Mouse (Mus musculus): ENCODE data around the gene Gm11273.
"Not testable (repeated sequence)": the region's sequence is repeated elsewhere in the genome, so short reads cannot be mapped to it uniquely, and the experiment has no call there.

Gene Gm11273

GRCm38 (mm10) chr13:21501182-21501581 lies at the start of gene Gm11273:
Gene Gm11273, minus strand, starts transcription at chr13:21501418.
- in situ Hi-C loops (cut with MboI; ENCODE audit: low pct_unique_long_range_greater_than_20kb in 1 of 2, low sequenced_read_pairs in 2 of 2, unreplicated experiment in 1 of 2) = not testable (repeated sequence)

- in situ Hi-C loops (cut with MboI; ENCODE audit: low pct_unique_long_range_greater_than_20kb in 1 of 2, low sequenced_read_pairs in 2 of 2, unreplicated experiment in 1 of 2) = no loop called here
Observed at GRCm38 (mm10) chr13:21550416-21551110, 49.3 kb upstream of the Gm11273 start.

- in situ Hi-C loops (cut with MboI; ENCODE audit: low pct_unique_long_range_greater_than_20kb in 1 of 2, low sequenced_read_pairs in 2 of 2, unreplicated experiment in 1 of 2) = no loop called here
Observed at GRCm38 (mm10) chr13:21549487-21549886, 48.3 kb upstream of the Gm11273 start.

- in situ Hi-C loops (cut with MboI; ENCODE audit: low pct_unique_long_range_greater_than_20kb in 1 of 2, low sequenced_read_pairs in 2 of 2, unreplicated experiment in 1 of 2) = no loop called here
Observed at GRCm38 (mm10) chr13:21542708-21543107, 41.5 kb upstream of the Gm11273 start, which contains the start of gene Olfr1366. Gene Olfr1366, minus strand, starts transcription at chr13:21542808.

GRCm38 (mm10) chr13:21530781-21531201 lies 29.6 kb upstream of the Gm11273 start, which contains the start of gene Zkscan8:
Gene Zkscan8, minus strand, starts transcription at chr13:21531120.
- in situ Hi-C loops (cut with MboI; ENCODE audit: low pct_unique_long_range_greater_than_20kb in 1 of 2, low sequenced_read_pairs in 2 of 2, unreplicated experiment in 1 of 2) = no loop called here

- in situ Hi-C loops (cut with MboI; ENCODE audit: low pct_unique_long_range_greater_than_20kb in 1 of 2, low sequenced_read_pairs in 2 of 2, unreplicated experiment in 1 of 2) = no loop called here
Observed at GRCm38 (mm10) chr13:21530136-21530535, 28.9 kb upstream of the Gm11273 start.

GRCm38 (mm10) chr13:21506221-21506649 lies 5.0 kb upstream of the Gm11273 start:
- in situ Hi-C loops (cut with MboI; ENCODE audit: low pct_unique_long_range_greater_than_20kb in 1 of 2, low sequenced_read_pairs in 2 of 2, unreplicated experiment in 1 of 2) = no loop called here

- in situ Hi-C loops (cut with MboI; ENCODE audit: low pct_unique_long_range_greater_than_20kb in 1 of 2, low sequenced_read_pairs in 2 of 2, unreplicated experiment in 1 of 2) = no loop called here
Observed at GRCm38 (mm10) chr13:21502296-21502695, 1.1 kb upstream of the Gm11273 start.

GRCm38 (mm10) chr13:21495080-21495479 lies 6.1 kb downstream of the Gm11273 start, which contains the start of gene AK157302:
Gene AK157302, plus strand, starts transcription at chr13:21495223.
- in situ Hi-C loops (cut with MboI; ENCODE audit: low pct_unique_long_range_greater_than_20kb in 1 of 2, low sequenced_read_pairs in 2 of 2, unreplicated experiment in 1 of 2) = no loop called here

GRCm38 (mm10) chr13:21492847-21493246 lies 8.4 kb downstream of the Gm11273 start:
- in situ Hi-C loops (cut with MboI; ENCODE audit: low pct_unique_long_range_greater_than_20kb in 1 of 2, low sequenced_read_pairs in 2 of 2, unreplicated experiment in 1 of 2) = no loop called here

GRCm38 (mm10) chr13:21486881-21487280 lies 14.3 kb downstream of the Gm11273 start:
- in situ Hi-C loops (cut with MboI; ENCODE audit: low pct_unique_long_range_greater_than_20kb in 1 of 2, low sequenced_read_pairs in 2 of 2, unreplicated experiment in 1 of 2) = no loop called here

- in situ Hi-C loops (cut with MboI; ENCODE audit: low pct_unique_long_range_greater_than_20kb in 1 of 2, low sequenced_read_pairs in 2 of 2, unreplicated experiment in 1 of 2) = not testable (repeated sequence)
Observed at GRCm38 (mm10) chr13:21478759-21479670, 22.2 kb downstream of the Gm11273 start, which contains the start of the genes Zkscan4 and Gm10065. Gene Zkscan4, plus strand, starts transcription at chr13:21478907. Gene Gm10065, minus strand, starts transcription at chr13:21479441.

GRCm38 (mm10) chr13:21472427-21472826 lies 28.8 kb downstream of the Gm11273 start:
- in situ Hi-C loops (cut with MboI; ENCODE audit: low pct_unique_long_range_greater_than_20kb in 1 of 2, low sequenced_read_pairs in 2 of 2, unreplicated experiment in 1 of 2) = no loop called here

GRCm38 (mm10) chr13:21469097-21469496 lies 32.1 kb downstream of the Gm11273 start:
- in situ Hi-C loops (cut with MboI; ENCODE audit: low pct_unique_long_range_greater_than_20kb in 1 of 2, low sequenced_read_pairs in 2 of 2, unreplicated experiment in 1 of 2) = no loop called here

GRCm38 (mm10) chr13:21468061-21469019 lies 32.9 kb downstream of the Gm11273 start, which contains the start of gene Nkapl:
Gene Nkapl, minus strand, starts transcription at chr13:21468509.
- in situ Hi-C loops (cut with MboI; ENCODE audit: low pct_unique_long_range_greater_than_20kb in 1 of 2, low sequenced_read_pairs in 2 of 2, unreplicated experiment in 1 of 2) = no loop called here

- in situ Hi-C loops (cut with MboI; ENCODE audit: low pct_unique_long_range_greater_than_20kb in 1 of 2, low sequenced_read_pairs in 2 of 2, unreplicated experiment in 1 of 2) = no loop called here
Observed at GRCm38 (mm10) chr13:21467336-21467735, 33.9 kb downstream of the Gm11273 start.

- in situ Hi-C loops (cut with MboI; ENCODE audit: low pct_unique_long_range_greater_than_20kb in 1 of 2, low sequenced_read_pairs in 2 of 2, unreplicated experiment in 1 of 2) = not testable (repeated sequence)
Observed at GRCm38 (mm10) chr13:21462516-21462915, 38.7 kb downstream of the Gm11273 start.

GRCm38 (mm10) chr13:21456347-21456746 lies 44.9 kb downstream of the Gm11273 start:
- in situ Hi-C loops (cut with MboI; ENCODE audit: low pct_unique_long_range_greater_than_20kb in 1 of 2, low sequenced_read_pairs in 2 of 2, unreplicated experiment in 1 of 2) = no loop called here

All from mouse embryonic stem cell (cell line).